Mouse (Mus musculus) Muller cell, postnatal 12 days (primary cell): ENCODE measurements around the gene Cyth1.
A peak's percentile ranks its signal among the peaks of the same experiment; 100 is the strongest.

Experiments used
- DNase-seq: peaks from one replicate; pipeline ENCODE4 v3.0.0-alpha.2; 2015; ENCODE audit errors: inconsistent ontology term

Cyth1 gene

DNA sequence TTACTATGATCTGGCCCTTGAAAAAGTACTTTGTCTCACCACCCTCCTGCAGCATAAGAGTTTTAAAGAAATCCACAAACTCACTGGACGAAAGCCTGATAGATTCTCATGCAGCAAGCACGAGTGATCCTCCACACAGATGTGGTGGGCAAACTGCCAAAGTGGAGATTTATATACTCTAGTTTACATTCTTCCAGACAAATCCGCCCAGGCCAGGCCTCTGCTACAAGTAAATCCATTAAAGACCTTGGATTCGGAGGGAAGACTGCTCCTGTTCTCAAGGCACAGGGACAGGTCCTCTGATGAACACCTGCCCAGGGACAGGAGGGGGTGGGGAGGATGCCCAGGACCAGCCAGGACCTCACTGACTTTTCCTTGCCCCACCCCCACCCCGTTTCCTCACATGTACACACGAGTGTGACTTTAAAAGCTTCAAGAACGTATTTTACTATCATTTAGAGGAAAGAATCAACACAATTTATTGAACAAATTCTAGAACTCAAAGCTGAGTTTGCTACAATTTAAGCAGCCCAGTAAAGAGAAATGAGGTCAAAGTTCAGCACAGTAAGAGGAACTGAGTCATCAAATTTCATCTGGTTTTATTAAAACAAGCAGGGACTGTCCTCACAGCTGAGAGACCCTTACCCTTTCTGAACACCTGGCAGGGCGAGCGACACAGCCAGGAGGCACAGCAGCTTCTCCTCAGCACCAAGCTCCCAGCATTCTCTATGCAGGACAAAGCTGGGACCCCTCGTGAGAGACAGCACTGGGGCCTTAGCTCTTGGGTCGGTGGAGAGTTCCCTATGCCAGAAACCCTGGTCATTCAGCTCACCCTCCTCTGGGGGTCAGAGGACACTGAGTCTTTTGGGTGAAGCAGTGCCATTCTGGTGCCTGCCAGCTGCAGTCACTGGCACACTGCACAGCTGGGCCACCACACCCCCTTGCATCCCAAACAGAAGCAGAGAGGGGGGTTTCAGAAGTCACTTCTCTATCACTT, 47.3 kb downstream of the Cyth1 start:
- no peak for DNase-seq

DNA sequence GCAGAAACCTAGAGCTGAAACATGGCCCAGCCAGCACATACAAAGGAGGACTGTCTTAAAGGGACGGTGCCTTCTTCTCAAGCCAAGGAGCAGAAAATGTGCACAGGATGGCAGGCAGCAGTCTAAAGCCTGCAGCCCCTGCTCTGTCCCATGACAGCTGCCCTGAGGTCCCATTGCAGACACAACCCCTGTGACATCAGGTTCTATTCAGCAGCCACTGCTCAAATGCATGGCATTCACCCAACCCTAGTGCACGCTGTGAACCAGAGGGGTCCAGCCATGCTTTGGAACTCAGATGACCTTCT, 50.1 kb downstream of the Cyth1 start:
- no peak for DNase-seq

DNA sequence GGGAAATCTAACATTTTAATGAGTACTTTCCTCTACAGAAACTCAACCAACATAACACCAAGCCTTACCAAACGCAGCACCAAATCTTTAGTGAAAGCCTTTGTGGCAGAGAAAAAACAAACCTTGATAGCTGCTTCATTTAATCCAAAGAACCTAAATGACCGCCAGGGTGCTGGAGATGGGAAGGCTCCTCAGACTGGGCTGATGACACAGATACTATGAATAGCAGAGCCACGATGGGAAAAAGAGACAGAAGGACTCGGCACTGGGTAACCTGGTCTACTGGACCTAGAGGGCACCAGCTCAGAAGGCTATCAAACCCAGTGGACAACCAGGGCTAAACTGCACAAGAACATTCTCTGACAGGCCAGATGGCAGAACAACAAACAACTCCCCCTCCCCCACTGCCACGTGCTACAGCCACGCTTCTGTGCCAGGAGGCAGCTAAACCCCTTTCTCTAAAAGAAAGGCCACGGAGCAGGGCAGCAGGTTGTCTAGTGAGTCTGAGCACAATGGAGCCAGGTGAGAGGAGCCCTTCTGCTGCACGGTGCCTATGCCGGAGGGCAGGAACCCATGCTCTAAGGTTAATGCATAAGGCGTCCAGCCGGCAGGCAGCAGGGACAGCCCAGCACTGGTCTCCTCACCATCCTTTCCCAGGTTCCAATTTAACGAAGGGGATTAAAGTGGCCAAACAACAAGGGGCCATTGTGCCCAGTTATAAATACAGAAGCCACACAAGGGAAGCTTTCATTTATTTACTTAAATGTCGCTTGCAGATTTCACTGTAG, 50.7 kb downstream of the Cyth1 start:
- DNase-seq: peak; percentile 57

DNA sequence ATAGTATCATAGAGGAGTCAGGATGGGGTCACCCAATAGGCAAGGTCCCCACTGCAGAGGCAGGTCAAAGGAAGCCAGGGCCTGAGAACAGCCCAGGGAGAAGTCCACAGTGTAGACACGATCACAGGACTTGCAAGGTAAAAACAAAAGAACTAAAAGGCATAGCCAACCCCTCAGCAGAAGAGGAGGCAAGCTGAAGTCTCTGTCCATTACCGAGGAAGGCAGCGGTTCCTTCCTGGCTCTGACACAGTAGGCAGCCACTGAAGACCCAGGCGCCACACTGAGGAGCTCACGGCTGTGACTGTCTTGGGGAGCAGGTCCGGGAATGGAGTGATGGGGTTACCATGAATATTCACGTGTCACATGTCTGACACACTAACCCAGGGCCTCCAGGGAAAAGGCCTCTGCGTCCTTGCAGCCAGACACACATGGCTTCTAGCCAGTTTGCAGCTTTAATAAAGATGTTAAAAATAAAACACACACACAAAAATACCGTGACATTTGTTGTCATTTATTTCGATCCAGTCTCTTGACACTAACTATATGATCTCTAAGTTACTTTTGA, 51.5 kb downstream of the Cyth1 start:
- DNase-seq: no peak

DNA sequence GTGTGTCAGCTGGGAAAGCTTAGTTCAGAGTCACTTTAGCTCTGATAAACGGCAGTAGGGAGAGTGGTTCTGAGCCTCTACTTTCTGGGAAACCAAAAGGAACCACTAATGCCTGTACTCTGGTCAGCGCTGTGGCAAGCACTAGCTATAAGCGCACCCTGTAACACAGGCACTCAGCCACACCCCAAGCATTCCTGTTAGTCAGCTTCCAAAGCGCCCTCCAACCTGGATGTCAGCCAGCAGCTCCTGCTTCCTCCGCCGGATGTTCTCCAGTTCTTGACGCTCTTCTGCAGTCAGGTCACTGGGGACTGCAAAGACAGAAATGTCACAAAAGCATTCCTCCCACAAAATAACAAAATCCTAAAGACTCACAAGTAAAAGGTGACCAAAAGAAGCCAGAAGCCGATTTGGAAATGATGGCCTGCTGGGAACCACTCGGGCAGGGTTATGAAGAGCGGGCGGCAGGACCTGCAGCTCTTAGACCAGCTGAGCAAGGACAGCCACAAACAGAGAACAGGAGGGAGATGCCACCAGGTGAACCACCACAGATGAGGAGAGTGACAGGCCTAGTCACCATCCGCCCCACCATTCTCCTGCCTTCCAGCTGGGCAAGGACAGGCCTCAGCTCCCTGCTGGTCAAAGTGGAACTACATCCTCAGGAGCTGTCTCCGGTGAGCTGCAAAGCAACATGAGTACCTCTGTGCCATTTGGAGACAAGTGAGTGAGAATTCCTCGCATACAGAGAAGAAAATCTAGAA, 54.8 kb downstream of the Cyth1 start:
- DNase-seq: peak; percentile 49

DNA sequence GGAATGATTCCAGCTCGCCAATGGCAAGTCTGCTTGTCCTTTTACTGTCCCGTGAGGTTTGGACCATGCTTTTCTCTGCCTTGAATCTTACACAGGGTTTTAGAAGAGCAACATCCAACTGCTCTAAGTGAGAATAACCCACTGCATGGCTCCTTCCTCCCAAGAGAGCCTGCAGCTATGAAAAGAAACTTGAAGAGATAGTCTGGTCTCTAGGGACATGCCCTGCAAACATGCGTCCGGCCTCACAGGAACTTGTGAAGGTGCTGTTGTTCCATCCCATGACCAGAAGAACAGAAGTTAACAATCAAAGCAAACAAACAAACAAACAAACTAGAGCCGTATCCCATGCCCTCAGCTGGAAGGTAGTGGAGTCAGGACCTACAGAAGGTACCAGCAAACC, 55.4 kb downstream of the Cyth1 start:
- no peak for DNase-seq

DNA sequence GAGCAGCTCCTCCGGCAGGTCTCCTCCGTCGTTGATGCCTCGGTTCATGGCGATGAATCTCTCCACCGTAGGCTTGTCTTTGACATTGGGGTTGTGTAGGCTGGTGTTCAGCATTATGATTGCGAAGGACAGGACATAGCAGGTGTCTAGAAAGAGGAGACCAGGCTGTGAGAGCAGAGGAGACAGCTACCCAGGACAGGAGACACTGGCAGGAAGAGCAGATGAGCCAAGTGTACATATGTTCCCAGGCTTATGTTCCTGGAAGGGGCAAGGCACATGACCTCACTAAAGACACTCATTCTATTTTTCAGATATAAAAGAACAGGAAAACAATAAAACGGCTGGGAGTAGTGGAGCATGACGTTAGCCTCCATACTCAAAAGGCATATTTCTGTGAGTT, 65.6 kb downstream of the Cyth1 start:
- no peak for DNase-seq

DNA sequence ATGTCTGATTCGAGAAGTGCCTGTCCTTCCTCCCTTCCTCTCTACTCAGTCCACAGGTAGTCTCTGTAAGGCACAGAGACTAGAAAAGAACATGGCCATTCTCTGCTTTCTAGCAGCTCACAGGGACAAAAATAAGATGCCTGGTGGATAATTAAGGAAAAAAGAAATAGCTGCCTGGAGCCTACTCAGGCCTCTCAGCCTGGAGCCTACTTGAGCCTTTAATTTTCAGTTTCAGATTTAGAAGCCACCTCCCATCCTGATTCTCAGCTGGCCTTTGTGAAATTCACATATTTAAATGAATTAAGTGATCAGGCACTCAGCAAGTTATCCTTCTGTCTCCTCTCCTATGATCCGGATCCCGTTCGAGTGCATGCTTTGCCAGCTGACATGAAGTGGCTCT, 66.0 kb downstream of the Cyth1 start:
- no peak for DNase-seq

DNA sequence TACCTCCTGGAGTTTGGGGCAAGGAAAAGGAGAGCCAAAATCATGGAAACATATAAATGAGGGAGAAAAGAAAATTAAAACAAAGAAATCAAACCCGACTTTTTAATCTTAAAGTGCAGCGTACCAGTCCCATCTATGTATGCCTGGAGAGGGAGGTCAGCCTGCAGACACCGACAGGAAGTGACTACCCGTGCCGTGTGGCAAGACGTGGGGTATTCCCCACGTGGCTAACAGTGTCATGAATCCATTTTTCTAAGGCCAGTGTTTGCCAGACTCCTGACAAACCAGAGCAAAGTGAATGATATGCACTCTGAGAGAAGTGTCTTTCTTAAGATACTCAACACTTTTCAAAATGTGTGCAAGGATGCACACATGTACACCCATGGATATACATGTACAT, 68.2 kb downstream of the Cyth1 start:
- no peak for DNase-seq

DNA sequence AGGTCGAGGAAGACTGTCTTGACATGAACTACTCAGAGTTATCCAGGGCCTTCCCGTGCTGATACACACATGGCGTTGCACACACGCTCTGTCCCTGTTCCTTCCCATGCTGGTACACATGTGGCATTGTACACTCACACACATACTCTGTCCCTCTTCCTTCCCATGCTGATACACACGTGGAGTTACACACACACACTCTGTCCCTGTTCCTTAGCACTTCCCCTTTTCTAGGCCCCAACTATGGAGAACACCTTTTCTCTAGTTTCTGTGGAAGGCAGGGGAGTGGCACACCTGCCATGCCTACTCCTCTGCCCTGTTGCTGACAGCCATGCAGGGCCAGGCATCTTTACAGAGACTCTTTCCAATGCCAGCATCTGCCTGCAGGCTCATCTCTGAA, 70.2 kb downstream of the Cyth1 start:
- DNase-seq: no peak

DNA sequence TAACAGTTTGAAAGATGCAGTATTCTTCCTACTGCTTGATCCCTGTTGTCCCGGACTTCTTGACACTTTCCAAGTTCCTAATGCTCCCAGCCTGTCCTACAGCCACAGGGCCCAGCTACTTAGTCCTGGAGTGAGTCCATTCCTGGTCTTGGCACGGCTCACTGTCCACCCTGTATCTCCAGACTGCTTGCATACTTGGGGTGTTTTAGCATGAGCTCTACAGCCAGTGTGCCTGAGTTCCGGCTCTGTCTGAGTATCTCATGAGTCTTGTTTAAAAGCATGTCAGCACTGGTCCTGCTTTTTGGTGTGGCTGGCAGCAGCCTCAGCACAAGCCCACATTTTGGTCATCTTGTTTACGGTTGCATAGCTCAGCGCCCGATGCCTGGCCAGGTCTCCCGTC, 73.6 kb downstream of the Cyth1 start:
- peak; percentile 48 for DNase-seq

DNA sequence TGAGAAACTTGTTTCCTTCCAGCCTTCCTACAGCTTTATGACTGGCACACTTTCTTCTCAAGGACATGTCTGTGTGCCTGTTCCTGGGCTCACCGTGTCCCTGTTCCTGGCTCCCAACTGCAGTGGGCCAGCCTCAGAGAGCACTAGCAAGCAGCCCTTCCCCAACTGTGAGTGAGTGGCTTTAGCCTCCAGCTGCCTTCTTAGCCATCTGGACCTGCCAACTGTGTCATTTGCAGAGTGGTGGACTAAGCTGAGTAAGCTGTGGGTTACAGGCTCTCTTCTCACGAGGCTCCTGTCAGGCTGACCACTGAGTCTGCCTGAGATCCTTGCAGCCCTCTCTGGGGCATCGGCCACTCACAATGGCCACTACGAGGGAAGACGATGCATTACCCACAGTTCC, 75.6 kb downstream of the Cyth1 start:
- no peak for DNase-seq

DNA sequence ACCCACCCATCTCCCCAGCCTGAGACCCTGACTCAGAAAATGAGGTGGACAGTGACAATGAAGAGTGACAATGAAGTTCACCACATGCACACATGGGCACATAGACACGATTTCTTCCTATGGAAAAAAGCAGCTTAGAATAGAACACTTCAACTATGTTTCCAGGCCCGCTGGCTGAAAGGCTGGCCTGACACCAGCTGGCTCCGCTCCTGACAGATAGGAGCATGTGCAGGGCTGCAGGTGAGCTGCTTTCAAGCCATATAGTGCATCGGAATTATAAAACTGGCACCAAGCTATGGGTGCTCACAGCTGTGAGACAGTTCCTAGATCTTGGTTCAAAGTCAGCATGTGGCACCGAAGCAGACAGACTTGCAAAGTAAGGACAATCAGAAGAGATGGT, 78.1 kb downstream of the Cyth1 start:
- DNase-seq: no peak

DNA sequence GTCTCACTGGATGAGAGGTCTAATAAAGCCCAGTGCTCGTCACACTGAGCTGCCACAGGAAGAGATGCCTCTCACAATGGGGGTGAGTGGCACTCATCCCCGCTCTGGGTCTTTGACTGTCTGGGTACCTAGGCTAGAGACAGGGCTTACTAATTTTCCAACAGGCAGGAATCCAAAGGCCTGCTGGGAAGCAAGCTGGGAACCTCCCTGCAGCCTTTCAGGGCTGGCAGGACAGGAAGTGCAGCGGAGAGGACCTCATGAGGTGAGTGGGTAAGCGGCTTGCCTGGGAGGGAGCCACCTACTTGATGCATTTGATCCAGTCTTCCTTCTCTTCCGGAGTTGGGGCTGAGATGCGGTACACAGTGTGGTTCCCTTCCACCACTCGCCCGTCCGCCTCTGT, 79.7 kb downstream of the Cyth1 start:
- no peak for DNase-seq

DNA sequence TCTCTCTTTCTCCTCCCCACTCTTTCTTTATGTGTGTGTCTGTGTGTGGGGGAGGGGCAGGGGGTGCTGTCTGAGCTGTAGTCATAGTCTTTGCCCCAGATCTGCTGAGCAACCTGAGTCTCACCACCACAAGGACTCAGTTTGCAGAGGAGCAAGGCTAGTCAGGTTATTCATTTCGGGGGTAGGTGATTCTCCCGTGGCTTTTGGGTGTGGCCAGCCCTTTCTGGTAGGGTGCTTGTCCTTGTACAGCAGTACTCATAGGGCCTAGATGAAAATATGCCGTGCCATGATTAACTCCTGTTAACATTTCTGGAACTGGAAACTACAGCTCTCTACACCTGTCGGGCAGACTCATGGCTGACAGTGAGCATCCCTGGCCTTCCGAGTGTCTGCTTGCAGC, 81.8 kb downstream of the Cyth1 start:
- DNase-seq: no peak

DNA sequence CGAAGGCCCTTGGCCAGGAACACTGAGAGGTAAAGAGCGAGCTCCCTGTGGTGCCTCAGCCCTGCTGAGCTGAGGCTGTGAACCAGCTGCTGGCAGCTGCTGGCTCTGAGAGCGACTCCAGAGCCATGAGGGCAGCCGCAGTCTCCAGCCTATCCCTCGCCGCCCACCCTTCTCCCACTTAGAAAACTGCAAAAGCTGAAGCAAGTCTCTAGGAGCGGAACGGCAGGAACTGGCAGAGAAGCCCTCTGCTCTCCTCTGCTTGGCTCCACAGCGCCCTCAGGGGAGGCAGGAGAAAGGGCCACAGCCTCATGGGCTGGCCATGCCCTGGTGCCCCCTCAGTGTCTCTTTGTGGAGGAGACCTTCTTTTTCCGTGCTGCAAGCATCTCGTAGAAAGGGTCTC, 82.7 kb downstream of the Cyth1 start:
- DNase-seq: no peak

DNA sequence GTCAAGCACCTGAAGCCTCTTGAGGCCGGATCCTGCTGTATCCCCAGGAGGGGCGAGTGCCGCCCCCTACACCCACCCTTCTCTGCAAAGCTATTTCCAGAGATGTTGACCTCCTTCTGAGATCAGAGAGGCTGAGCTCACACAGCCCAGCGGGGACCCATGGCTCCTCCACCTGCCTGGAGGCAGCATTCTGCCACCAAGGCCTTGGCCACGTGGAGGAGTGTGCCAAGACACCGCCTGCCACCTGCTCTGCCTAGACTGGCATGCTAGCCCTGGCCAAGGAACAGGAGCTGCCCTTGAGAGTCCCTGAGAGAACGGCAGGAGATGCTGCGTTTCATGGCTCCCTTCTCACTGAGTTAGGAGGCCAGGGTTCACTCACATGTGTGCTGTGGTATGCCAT, 83.8 kb downstream of the Cyth1 start:
- no peak for DNase-seq

DNA sequence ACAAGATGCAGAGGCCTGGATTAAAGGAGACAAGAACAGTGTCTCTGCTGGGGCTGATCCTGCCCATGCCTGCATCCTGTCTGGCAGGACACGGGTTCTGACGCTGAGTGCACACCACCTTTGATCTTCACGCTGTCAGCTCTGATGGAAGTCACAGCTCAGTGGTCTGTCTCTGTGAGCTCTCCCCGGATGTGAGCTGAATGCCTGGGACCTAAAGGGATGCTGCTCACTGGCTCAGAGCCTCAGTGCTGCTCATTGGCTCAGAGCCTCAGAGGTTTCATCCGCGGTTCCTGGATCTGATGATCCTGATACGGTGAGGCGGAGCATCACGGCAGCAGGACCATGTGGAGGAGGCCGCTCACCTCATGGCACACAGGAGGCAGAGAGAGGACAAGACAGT, 86.1 kb downstream of the Cyth1 start:
- peak; percentile 57 for DNase-seq

DNA sequence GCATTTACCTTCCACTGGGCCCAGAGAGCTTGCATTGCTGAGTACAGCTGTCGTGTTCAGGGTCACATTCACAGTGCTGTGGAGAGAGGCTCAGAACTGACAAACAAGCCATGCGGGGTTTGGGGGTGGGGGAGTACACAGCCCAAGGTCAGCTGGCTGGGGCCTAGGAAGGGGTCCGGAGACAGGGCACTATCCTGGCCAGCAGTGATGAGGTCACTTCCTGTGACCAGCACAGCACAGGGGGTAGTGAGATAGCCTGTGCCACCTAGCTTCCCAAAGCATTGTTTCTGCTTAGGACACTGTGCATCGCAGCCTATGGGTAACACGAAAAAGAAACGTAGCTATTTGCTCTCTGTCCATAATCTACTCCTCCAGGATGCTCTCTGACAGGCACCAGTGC, 87.2 kb downstream of the Cyth1 start:
- no peak for DNase-seq

DNA sequence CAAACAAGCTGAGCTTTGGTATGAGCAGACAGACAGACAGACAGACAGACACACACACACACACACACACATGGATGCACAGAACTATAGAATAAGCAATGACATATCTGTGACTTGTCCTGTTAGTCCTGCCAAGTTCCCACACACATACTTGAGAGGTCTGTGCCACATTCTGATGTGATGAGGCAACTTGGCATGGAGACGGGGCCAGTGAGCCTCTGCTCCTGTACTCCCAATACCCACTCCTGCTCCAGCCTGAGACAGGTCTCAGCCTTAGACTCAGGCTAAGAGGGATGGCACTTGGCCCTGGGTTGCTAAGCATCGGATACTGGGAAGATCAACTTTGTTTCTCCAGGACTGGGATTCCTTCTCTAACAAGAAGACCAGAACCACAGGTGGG, 87.6 kb downstream of the Cyth1 start:
- DNase-seq: peak; percentile 86

DNA sequence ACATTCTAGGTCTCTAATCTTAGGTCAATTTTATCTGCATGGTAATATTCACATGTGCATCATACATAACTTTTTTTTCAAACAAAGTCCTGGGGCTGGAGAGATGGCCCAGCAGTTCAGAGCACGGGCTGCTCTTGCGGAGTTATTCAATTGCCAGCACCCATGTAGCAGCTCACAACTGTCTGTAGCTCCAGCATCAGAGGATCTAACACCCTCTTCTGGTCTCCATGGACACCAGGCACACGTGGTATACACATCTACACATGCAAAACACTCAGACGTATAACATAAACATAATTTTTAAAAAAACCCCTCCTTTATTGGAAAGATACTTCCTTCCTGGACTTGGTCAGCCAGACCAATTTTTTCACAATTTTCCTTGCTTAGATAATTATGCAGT, 89.6 kb downstream of the Cyth1 start:
- no peak for DNase-seq

DNA sequence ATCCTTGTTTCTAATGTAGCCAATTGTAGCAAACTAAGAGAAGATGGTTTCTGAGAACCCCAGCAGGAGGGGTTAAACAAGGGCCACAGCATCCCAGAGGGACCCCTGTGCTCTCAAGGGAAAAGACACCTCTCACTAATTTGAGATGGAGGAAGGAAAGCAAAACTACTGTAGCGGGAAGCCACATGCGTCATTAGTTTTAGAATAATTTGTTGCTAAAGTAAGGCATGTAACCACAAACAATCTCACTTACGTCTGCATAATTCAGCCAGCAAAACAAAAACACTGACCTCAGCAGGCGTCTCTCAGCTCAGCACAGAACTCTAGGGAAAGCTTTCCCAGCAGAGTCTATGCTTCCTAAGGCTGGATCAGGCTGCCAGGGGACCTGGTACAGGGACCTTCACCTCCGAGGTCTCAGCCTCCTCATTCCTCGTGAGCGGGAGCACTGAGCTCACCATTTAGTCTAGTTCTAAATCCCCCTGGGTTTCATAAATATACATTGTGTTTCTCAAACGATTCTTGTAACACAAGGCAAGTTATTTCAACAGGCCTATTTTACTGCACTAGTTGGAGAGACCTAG, 91.8 kb downstream of the Cyth1 start:
- DNase-seq: no peak
